Mouse (Mus musculus): ENCODE measurements around the gene Sdr9c7. TPM values are rescaled to one million over a fixed set of nuclear protein-coding genes. Genes with fewer than 3 reads are reported as not detected.

The Sdr9c7 gene
- polyA plus RNA-seq, 1 experiment = not detected

DNA sequence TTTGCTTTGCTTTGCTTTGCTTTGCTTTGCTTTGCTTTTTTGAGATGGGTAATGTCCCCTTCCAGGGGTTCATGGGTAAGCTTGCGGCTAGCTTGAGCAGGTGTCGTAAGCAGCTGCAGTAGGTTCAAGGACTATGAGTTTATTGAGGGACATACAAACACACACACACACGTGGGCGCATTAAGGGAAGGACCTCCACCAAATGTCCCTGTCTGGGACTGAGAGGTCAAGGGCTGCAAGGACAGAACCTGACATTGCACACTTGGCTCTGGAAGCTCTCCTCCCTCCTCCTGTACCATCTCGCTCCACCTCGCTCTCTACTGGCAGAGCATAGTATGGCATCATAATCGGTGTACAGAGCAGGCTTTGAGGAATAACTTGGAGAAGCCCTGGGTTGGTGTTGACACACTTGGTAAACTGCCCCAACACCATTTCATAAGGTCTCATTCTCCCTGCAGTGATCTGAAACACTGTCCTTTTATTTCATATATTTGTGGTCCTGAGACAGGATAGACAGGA is 60.9 kb downstream of the Sdr9c7 start:
- 90% methylated on average over 7 of the region's 7 CpGs for WGBS
- TF ChIP-seq CTCF (IDR thresholded peaks at IDR 0.05; ENCODE audit: control insufficient read depth, insufficient read depth, low read length) = no peak
- TF ChIP-seq POLR2A (IDR thresholded peaks at IDR 0.05; ENCODE audit: borderline replicate concordance, control insufficient read depth, low read depth, low read length) = no peak
- H3K27ac ChIP-seq (ENCODE audit: control insufficient read depth, insufficient read depth, low read depth, low read length, poor library complexity) = no peak overlapping the region
- H3K4me3 ChIP-seq (replicated peaks; ENCODE audit: control insufficient read depth, low read depth, low read length) = no peak overlapping the region
- no peaks in the 10 kb centered on the region for H3K4me1 ChIP-seq (ENCODE audit: control insufficient read depth, insufficient read depth, low read length)

Other genes with a start within 250 kb of the Sdr9c7 start
- 6.7 and 7.3 TPM in 2 replicates for gene Nemp1, start 231.6 kb upstream of the Sdr9c7 start, polyA plus RNA-seq (2011; ENCODE audit: insufficient read depth, insufficient read length, low replicate concordance, missing spikeins)
- gene Nab2, start 229.9 kb upstream of the Sdr9c7 start, polyA plus RNA-seq (2011; ENCODE audit: insufficient read depth, insufficient read length, low replicate concordance, missing spikeins) = 3.3 and 4.0 TPM in 2 replicates
- gene Myo1a, start 193.3 kb upstream of the Sdr9c7 start, polyA plus RNA-seq (2011; ENCODE audit: insufficient read depth, insufficient read length, low replicate concordance, missing spikeins) = 1.4 and 1.7 TPM in 2 replicates
- 8.4 and 13.8 TPM in 2 replicates for gene Tac2, start 174.0 kb upstream of the Sdr9c7 start, polyA plus RNA-seq (2011; ENCODE audit: insufficient read depth, insufficient read length, low replicate concordance, missing spikeins)
- gene Zbtb39, start 159.0 kb upstream of the Sdr9c7 start, polyA plus RNA-seq (2011; ENCODE audit: insufficient read depth, insufficient read length, low replicate concordance, missing spikeins) = 1.1 and 3.9 TPM in 2 replicates
- 1.2 and 2.8 TPM in 2 replicates for gene Gpr182, start 146.8 kb upstream of the Sdr9c7 start, polyA plus RNA-seq (2011; ENCODE audit: insufficient read depth, insufficient read length, low replicate concordance, missing spikeins)
- gene Rdh1, start 138.8 kb upstream of the Sdr9c7 start, polyA plus RNA-seq (2011; ENCODE audit: insufficient read depth, insufficient read length, low replicate concordance, missing spikeins) = not detected in 2 replicates
- gene Rdh16f1, start 138.7 kb upstream of the Sdr9c7 start, polyA plus RNA-seq (2011; ENCODE audit: insufficient read depth, insufficient read length, low replicate concordance, missing spikeins) = not detected in 2 replicates
- 0.55 TPM in 1 of 2 replicates, not detected in the other for gene Rdh9, start 122.1 kb upstream of the Sdr9c7 start, polyA plus RNA-seq (2011; ENCODE audit: insufficient read depth, insufficient read length, low replicate concordance, missing spikeins)
- gene Rdh16, start 97.4 kb upstream of the Sdr9c7 start, polyA plus RNA-seq (2011; ENCODE audit: insufficient read depth, insufficient read length, low replicate concordance, missing spikeins) = 0.62 TPM in 1 of 2 replicates, not detected in the other
- gene Rdh19, start 48.6 kb upstream of the Sdr9c7 start, polyA plus RNA-seq (2011; ENCODE audit: insufficient read depth, insufficient read length, low replicate concordance, missing spikeins) = not detected in 2 replicates
- gene Rdh16f2, start 32.0 kb upstream of the Sdr9c7 start, polyA plus RNA-seq (2011; ENCODE audit: insufficient read depth, insufficient read length, low replicate concordance, missing spikeins) = not detected in 2 replicates
- 1.1 and 4.5 TPM in 2 replicates for gene Rdh7, start 9.7 kb upstream of the Sdr9c7 start, polyA plus RNA-seq (2011; ENCODE audit: insufficient read depth, insufficient read length, low replicate concordance, missing spikeins)
- gene Hsd17b6, start 109.1 kb downstream of the Sdr9c7 start, polyA plus RNA-seq (2011; ENCODE audit: insufficient read depth, insufficient read length, low replicate concordance, missing spikeins) = 0.90 and 1.4 TPM in 2 replicates
- gene Prim1, start 116.7 kb downstream of the Sdr9c7 start, polyA plus RNA-seq (2011; ENCODE audit: insufficient read depth, insufficient read length, low replicate concordance, missing spikeins) = 57.7 and 89.8 TPM in 2 replicates
- 429 and 585 TPM in 2 replicates for gene Naca, start 137.1 kb downstream of the Sdr9c7 start, polyA plus RNA-seq (2011; ENCODE audit: insufficient read depth, insufficient read length, low replicate concordance, missing spikeins)
- gene Ptges3, start 160.4 kb downstream of the Sdr9c7 start, polyA plus RNA-seq (2011; ENCODE audit: insufficient read depth, insufficient read length, low replicate concordance, missing spikeins) = 102 and 168 TPM in 2 replicates
- gene Atp5b, start 184.8 kb downstream of the Sdr9c7 start, polyA plus RNA-seq (2011; ENCODE audit: insufficient read depth, insufficient read length, low replicate concordance, missing spikeins) = 369 and 567 TPM in 2 replicates
- gene Baz2a, start 193.1 kb downstream of the Sdr9c7 start, polyA plus RNA-seq (2011; ENCODE audit: insufficient read depth, insufficient read length, low replicate concordance, missing spikeins) = 31.8 and 64.0 TPM in 2 replicates

Data from bone marrow, adult 2 months (tissue).